Mouse (Mus musculus) forebrain, postnatal 0 days (tissue): Measurements from ENCODE around the gene Sipa1l2. TPM values are rescaled to one million over a fixed set of nuclear protein-coding genes. Genes with fewer than 3 reads are reported as not detected.

Experiments
- ATAC-seq: fragments of 200-750 bp; cut with Nextera tagmentation; 2 replicates; pipeline ENCODE4 v1.8.0; 2017; ENCODE audit warnings: mild to moderate bottlenecking, moderate library complexity
- DNase-seq: peaks from one replicate; pipeline ENCODE4 v3.0.0-alpha.2; 2015
- H3K27ac ChIP-seq: fragments of 300-500 bp; sonication (generic); 2 replicates; pipeline ENCODE4 v1.5.1; 2014; ENCODE audit warnings: low read depth, mild to moderate bottlenecking, antibody characterized with exemption, low read length, moderate library complexity, mixed read lengths
- H3K27me3 ChIP-seq: fragments of 300-500 bp; sonication (generic); 2 replicates; pipeline ENCODE4 v1.6.1; 2014; ENCODE audit warnings: mild to moderate bottlenecking, low read length, mixed read lengths; ENCODE audit not compliant: insufficient read depth
- H3K36me3 ChIP-seq: fragments of 300-500 bp; sonication (generic); 2 replicates; pipeline ENCODE4 v1.6.1; 2014; ENCODE audit warnings: mild to moderate bottlenecking, moderate library complexity; ENCODE audit not compliant: insufficient read depth
- H3K4me1 ChIP-seq: fragments of 300-500 bp; sonication (generic); 2 replicates; pipeline ENCODE4 v1.6.1; 2014; ENCODE audit warnings: antibody characterized with exemption; ENCODE audit not compliant: insufficient read depth
- H3K4me2 ChIP-seq: fragments of 300-500 bp; sonication (generic); 2 replicates; pipeline ENCODE4 v1.6.1; 2014; ENCODE audit warnings: low read depth, mild to moderate bottlenecking, moderate library complexity
- H3K4me3 ChIP-seq: fragments of 300-500 bp; sonication (generic); 2 replicates; pipeline ENCODE4 v1.5.1; 2014; ENCODE audit warnings: low read depth, low read length, mixed read lengths
- H3K9ac ChIP-seq: fragments of 300-500 bp; sonication (generic); 2 replicates; pipeline ENCODE4 v1.6.1; 2014; ENCODE audit warnings: mild to moderate bottlenecking
- H3K9me3 ChIP-seq: fragments of 300-500 bp; sonication (generic); 2 replicates; pipeline ENCODE4 v1.6.1; 2016; ENCODE audit warnings: low read length
- CTCF ChIP-seq: sonication (generic); IDR thresholded peaks from 2 replicates; pipeline ENCODE4 v1.5.1; 2016; ENCODE audit warnings: antibody characterized with exemption, control low read depth, low read depth
- WGBS: fragments of 180-500 bp; shearing (Covaris S2); extraction: QIAGEN DNeasy Blood & Tissue Kit; methylation state at CpG from one replicate; pipeline ENCODE4 v1.1.7; 2014; 5-methylcytosine and 5-hydroxymethylcytosine counted together
- polyA plus RNA-seq: library from polyadenylated mRNA; unstranded; fragments of >200 nt; fragmentation: Nextera tagmentation; extraction: Ambion mirVana; gene quantifications from 2 replicates; pipeline ENCODE4 v1.2.1, GENCODE M21; 2015
- total RNA-seq: library from RNA; depleted of rRNA; stranded (reverse); fragments of >200 nt; gene quantifications from 2 replicates; pipeline ENCODE4 v1.2.3, GENCODE M21; 2014

Sipa1l2 gene
- total and polyA plus RNA-seq, 2 experiments from 2014 or later: 10.6 to 44.3 TPM

DNA sequence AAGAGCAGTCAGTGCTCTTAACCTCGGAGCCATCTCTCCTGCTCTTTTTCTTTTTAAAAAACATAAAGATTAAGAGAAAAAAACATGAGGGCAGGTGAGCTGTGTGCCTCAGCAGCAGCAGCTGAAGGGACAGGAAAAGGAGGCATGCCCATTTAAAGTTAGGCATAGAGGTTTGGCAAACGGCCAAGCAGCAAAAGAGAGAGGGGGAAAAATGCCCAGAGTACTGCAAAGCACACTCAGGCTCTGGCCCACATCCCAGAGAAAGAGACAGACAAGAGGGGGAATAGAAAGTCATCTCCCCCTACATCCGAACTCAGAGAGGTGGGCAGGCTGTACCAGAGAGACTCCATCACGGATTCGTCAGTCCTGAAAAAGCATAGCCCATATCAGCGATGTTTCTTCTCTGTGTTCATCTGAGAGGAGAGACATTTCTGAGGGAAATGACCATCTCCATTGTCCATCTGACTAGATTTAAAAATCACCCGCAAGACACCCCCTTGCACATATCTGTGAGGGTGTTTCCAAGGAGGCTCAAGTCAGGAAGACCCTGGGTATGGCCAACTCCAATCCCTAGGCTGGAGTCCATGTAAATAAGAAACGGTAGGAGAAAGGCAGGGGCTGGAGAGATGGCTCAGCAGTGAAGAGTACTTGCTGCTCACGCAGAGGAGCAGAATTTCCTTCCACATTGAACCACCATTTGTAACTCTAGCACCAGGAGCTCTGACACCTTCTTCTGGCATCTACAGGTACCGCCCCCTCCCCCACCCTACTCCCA is 41.6 kb upstream of the Sipa1l2 start:
- Histone ChIP-seq H3K27ac (no peak overlapping the region), H3K4me2 (no peak overlapping the region), H3K9me3 (no peaks in the 10 kb centered on the region), H3K4me3 (no peak overlapping the region), H3K4me1 (no peaks in the 10 kb centered on the region), H3K36me3 (no peaks in the 10 kb centered on the region; the same call in 1 of the 2 replicates), H3K9ac (no peak overlapping the region), H3K27me3 (no peaks in the 10 kb centered on the region)
- ATAC-seq (no peak), DNase-seq (peak; percentile 57)
- 69% methylated on average over 10 of the region's 10 CpGs for WGBS
- no peak for TF ChIP-seq CTCF

DNA sequence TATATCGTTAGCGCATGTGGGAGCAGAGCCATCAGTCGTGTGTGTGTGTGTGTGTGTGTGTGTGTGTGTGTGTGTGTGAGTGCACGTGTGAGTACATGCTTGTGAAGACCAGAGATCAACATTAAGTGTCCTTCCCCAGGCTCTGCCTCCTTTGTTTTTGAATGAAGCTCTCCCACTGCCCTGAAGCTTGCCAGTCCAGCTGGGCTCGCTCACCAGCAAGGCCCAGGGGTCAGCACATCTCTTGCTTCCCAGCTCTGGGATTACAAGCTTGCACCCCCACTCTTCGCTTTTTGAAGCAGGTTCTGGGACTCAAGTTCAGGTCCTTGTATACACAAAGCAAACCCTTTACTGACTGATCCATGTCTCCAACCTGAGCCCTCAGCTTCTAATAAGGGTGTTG is 40.1 kb upstream of the Sipa1l2 start:
- no peak for DNase-seq
- Histone ChIP-seq H3K4me2 (no peak overlapping the region), H3K36me3 (no peaks in the 10 kb centered on the region; the same call in 1 of the 2 replicates), H3K27me3 (no peaks in the 10 kb centered on the region), H3K27ac (no peak overlapping the region), H3K9me3 (no peaks in the 10 kb centered on the region), H3K4me3 (no peak overlapping the region), H3K9ac (no peak overlapping the region), H3K4me1 (no peaks in the 10 kb centered on the region)
- no peak for ATAC-seq
- TF ChIP-seq CTCF: no peak
- WGBS: 86% methylated on average over 6 of the region's 6 CpGs

GRCm38 (mm10) chr8:125607714-125608223 is 38.2 kb upstream of the Sipa1l2 start:
- Histone ChIP-seq H3K4me2 (no peak overlapping the region), H3K4me3 (no peak overlapping the region), H3K27me3 (no peaks in the 10 kb centered on the region), H3K9me3 (no peaks in the 10 kb centered on the region), H3K9ac (no peak overlapping the region), H3K27ac (no peak overlapping the region), H3K4me1 (no peaks in the 10 kb centered on the region), H3K36me3 (no peaks in the 10 kb centered on the region; the same call in 1 of the 2 replicates)
- no peak for TF ChIP-seq CTCF
- 88% methylated on average over 4 of the region's 4 CpGs for WGBS
- DNase-seq (no peak), ATAC-seq (no peak)

- Histone ChIP-seq H3K27ac (no peak overlapping the region), H3K27me3 (no peaks in the 10 kb centered on the region), H3K4me3 (no peak overlapping the region), H3K4me2 (no peak overlapping the region), H3K9me3 (no peaks in the 10 kb centered on the region), H3K4me1 (no peaks in the 10 kb centered on the region), H3K9ac (no peak overlapping the region), H3K36me3 (no peaks in the 10 kb centered on the region)
- 80% methylated on average over 3 of the region's 3 CpGs for WGBS
- TF ChIP-seq CTCF: no peak
- ATAC-seq (no peak), DNase-seq (no peak)
These were observed 37.3 kb upstream of the Sipa1l2 start for GRCm38 (mm10) chr8:125606937-125607336.

- DNase-seq: no peak
- ATAC-seq: no peak
- WGBS: 69% methylated on average over 8 of the region's 8 CpGs
These were observed 35.4 kb upstream of the Sipa1l2 start for GRCm38 (mm10) chr8:125604817-125605512.

GRCm38 (mm10) chr8:125604213-125604816 is 34.7 kb upstream of the Sipa1l2 start:
- Histone ChIP-seq H3K9me3 (no peaks in the 10 kb centered on the region), H3K27me3 (no peaks in the 10 kb centered on the region), H3K4me2 (no peak overlapping the region), H3K4me3 (no peak overlapping the region), H3K4me1 (no peaks in the 10 kb centered on the region), H3K36me3 (no peaks in the 10 kb centered on the region), H3K9ac (no peak overlapping the region), H3K27ac (no peak overlapping the region)
- 90% methylated on average over 18 of the region's 18 CpGs for WGBS
- ATAC-seq: no peak
- TF ChIP-seq CTCF: no peak
- DNase-seq: no peak

More at GRCm38 (mm10) chr8:125604817-125605512, 35.4 kb upstream of the Sipa1l2 start:
- H3K4me3 ChIP-seq: no peak overlapping the region
- H3K27me3 ChIP-seq: no peaks in the 10 kb centered on the region
- no peak for TF ChIP-seq CTCF
- H3K9ac ChIP-seq: no peak overlapping the region
- H3K4me1 ChIP-seq: no peaks in the 10 kb centered on the region
- no peaks in the 10 kb centered on the region for H3K9me3 ChIP-seq
- no peak overlapping the region for H3K4me2 ChIP-seq
- H3K27ac ChIP-seq: no peak overlapping the region
- no peaks in the 10 kb centered on the region for H3K36me3 ChIP-seq
